Comparison of ENCODE assay signal across 25 mouse cellular contexts in genomic region chr5:143101626-143102025, GRCm38 (mm10). TPM values are rescaled to one million over a fixed set of nuclear protein-coding genes. Genes with fewer than 3 reads are reported as not detected.
"Had no signal": no experiment of that assay in that cellular context is flagged by ENCODE, and none has a peak within 500 bp of the region (broad histone marks: within the 10 kb centered on the region; RNA-seq: fewer than 3 reads in every experiment).

No protein-coding gene starts in this region.

- H3K9me3 ChIP-seq: kidney, embryonic 15.5 days; lung, embryonic 15.5 days had no signal

- H3K36me3 ChIP-seq: lung, embryonic 15.5 days had no signal

- DNase-seq: kidney, adult 11 months; kidney, adult 8-10 months; kidney, postnatal 10 days; kidney, postnatal 36 days; layer of hippocampus, postnatal 36 days; lung, adult 18-20 months; lung, postnatal 10 days; lung, postnatal 36 days; midbrain, embryonic 14.5 days; thymus, adult 18-20 months; thymus, postnatal 36 days had no signal

- H3K4me3 ChIP-seq: kidney, embryonic 15.5 days; left cerebral cortex, adult 2 months; lung, embryonic 15.5 days had no signal

- H3K9ac ChIP-seq: kidney, embryonic 15.5 days; lung, embryonic 15.5 days had no signal

- H3K27ac ChIP-seq: kidney, embryonic 15.5 days; left cerebral cortex, adult 2 months; lung, embryonic 15.5 days had no signal

- H3K4me2 ChIP-seq: kidney, embryonic 15.5 days; lung, embryonic 15.5 days; midbrain, embryonic 11.5 days had no signal

- H3K27me3 ChIP-seq: kidney, embryonic 15.5 days; lung, embryonic 15.5 days had no signal

RNA-seq across cellular contexts. Expression of gene Olfr718-ps1, which starts 45.8 kb away (rescaled TPM):
- total RNA-seq: megakaryocyte-erythroid progenitor cell, adult 5-6 weeks; midbrain, postnatal 0 days had no signal
- polyA plus RNA-seq: limb, embryonic 11.5 days; limb, embryonic 14.5 days; lung, embryonic 15.5 days; midbrain, embryonic 11.5 days; midbrain, embryonic 14.5 days; midbrain, postnatal 0 days; neural tube, embryonic 11.5 days; small intestine, adult 2 months; spleen, adult 2 months; stomach, embryonic 16.5 days; testis, adult 2 months; urinary bladder, adult 2 months had no signal
